Mouse (Mus musculus) erythroblast, embryonic 14.5 days (primary cell): ENCODE data around the gene Fgf22. TPM values are rescaled to one million over a fixed set of nuclear protein-coding genes. Genes with fewer than 3 reads are reported as not detected.
A peak's percentile ranks its signal among the peaks of the same experiment; 100 is the strongest.

Experiments
- H3K27me3 ChIP-seq: 2 replicates; pipeline ENCODE4 v1.6.1; 2012; ENCODE audit warnings: inconsistent platforms; ENCODE audit not compliant: control insufficient read depth
- H3K36me3 ChIP-seq: 2 replicates; pipeline ENCODE4 v1.6.1; 2012; ENCODE audit warnings: mild to moderate bottlenecking, inconsistent platforms; ENCODE audit not compliant: control insufficient read depth
- H3K4me1 ChIP-seq: 2 replicates; pipeline ENCODE4 v1.6.1; 2012; ENCODE audit warnings: inconsistent platforms; ENCODE audit not compliant: control insufficient read depth
- H3K4me3 ChIP-seq: replicated peaks from 2 replicates; pipeline ENCODE3; 2012; ENCODE audit warnings: moderate library complexity, mild to moderate bottlenecking, inconsistent platforms
- H3K9me3 ChIP-seq: 2 replicates; pipeline ENCODE4 v1.6.1; 2012; ENCODE audit warnings: low read length, inconsistent platforms, mixed read lengths; ENCODE audit not compliant: control insufficient read depth
- GATA1 ChIP-seq: IDR thresholded peaks from 2 replicates; pipeline ENCODE4 v1.6.1; 2012; ENCODE audit warnings: low read length, inconsistent platforms, mixed read lengths
- TAL1 ChIP-seq: IDR thresholded peaks from 3 replicates; pipeline ENCODE4 v1.6.1; 2012; ENCODE audit warnings: low read length, inconsistent platforms, mixed read lengths
- polyA plus RNA-seq: library from polyadenylated mRNA; stranded (reverse); fragments of >175 nt; gene quantifications from 2 replicates; pipeline ENCODE4 v1.2.3, GENCODE M21; 2012

Gene Fgf22
- polyA plus RNA-seq, 1 experiment: not detected

GRCm38 (mm10) chr10:79781139-79781538, 26.3 kb downstream of the Fgf22 start:
- peak overlapping the region; percentile 54 for H3K4me3 ChIP-seq
- no peak for TF ChIP-seq TAL1
- TF ChIP-seq GATA1: no peak
- peaks cover 5% of the 10 kb centered on the region; the same call in 1 of the 2 replicates for H3K9me3 ChIP-seq
- peaks cover 27% of the 10 kb centered on the region for H3K4me1 ChIP-seq
- H3K27me3 ChIP-seq: peaks cover 58% of the 10 kb centered on the region
- no peaks in the 10 kb centered on the region for H3K36me3 ChIP-seq

GRCm38 (mm10) chr10:79781956-79782355, 27.1 kb downstream of the Fgf22 start:
- Histone ChIP-seq H3K4me1 (peaks cover 27% of the 10 kb centered on the region), H3K36me3 (no peaks in the 10 kb centered on the region), H3K9me3 (peaks cover 5% of the 10 kb centered on the region; the same call in 1 of the 2 replicates), H3K4me3 (no peak overlapping the region), H3K27me3 (peaks cover 50% of the 10 kb centered on the region)
- TF ChIP-seq TAL1 (no peak), GATA1 (no peak)

- no peak overlapping the region for H3K4me3 ChIP-seq
- peaks cover 24% of the 10 kb centered on the region for H3K4me1 ChIP-seq
- peaks cover 39% of the 10 kb centered on the region for H3K27me3 ChIP-seq
- H3K9me3 ChIP-seq: peaks cover 5% of the 10 kb centered on the region; the same call in 1 of the 2 replicates
- TF ChIP-seq TAL1 (no peak), GATA1 (no peak)
- no peaks in the 10 kb centered on the region for H3K36me3 ChIP-seq
Measured at GRCm38 (mm10) chr10:79783050-79783449, 28.2 kb downstream of the Fgf22 start.

GRCm38 (mm10) chr10:79783920-79784800, 29.3 kb downstream of the Fgf22 start:
- TF ChIP-seq TAL1 (no peak), GATA1 (no peak)
- Histone ChIP-seq H3K4me1 (peaks cover 24% of the 10 kb centered on the region), H3K27me3 (peaks cover 28% of the 10 kb centered on the region), H3K4me3 (no peak overlapping the region), H3K36me3 (no peaks in the 10 kb centered on the region), H3K9me3 (peaks cover 5% of the 10 kb centered on the region; the same call in 1 of the 2 replicates)

- TF ChIP-seq GATA1 (no peak), TAL1 (no peak)
- H3K4me1 ChIP-seq: peaks cover 7% of the 10 kb centered on the region
- H3K9me3 ChIP-seq: no peaks in the 10 kb centered on the region
- no peak overlapping the region for H3K4me3 ChIP-seq
- H3K36me3 ChIP-seq: no peaks in the 10 kb centered on the region
- peaks cover 16% of the 10 kb centered on the region for H3K27me3 ChIP-seq
Measured at GRCm38 (mm10) chr10:79788386-79789158, 33.7 kb downstream of the Fgf22 start.

- TF ChIP-seq GATA1 (no peak), TAL1 (no peak)
- Histone ChIP-seq H3K4me1 (peaks cover 16% of the 10 kb centered on the region), H3K4me3 (no peak overlapping the region), H3K9me3 (no peaks in the 10 kb centered on the region), H3K36me3 (no peaks in the 10 kb centered on the region), H3K27me3 (peaks cover 22% of the 10 kb centered on the region)
Measured at GRCm38 (mm10) chr10:79789581-79789980, 34.7 kb downstream of the Fgf22 start.

GRCm38 (mm10) chr10:79790861-79791260, 36.0 kb downstream of the Fgf22 start, which contains the start of gene Prss57:
Gene Prss57 (minus strand): TSS chr10:79790961.
- H3K27me3 ChIP-seq: peaks cover 24% of the 10 kb centered on the region
- H3K9me3 ChIP-seq: no peaks in the 10 kb centered on the region
- TF ChIP-seq GATA1: no peak
- no peak for TF ChIP-seq TAL1
- H3K36me3 ChIP-seq: no peaks in the 10 kb centered on the region
- H3K4me3 ChIP-seq: no peak within 1 kb of the TSS
- peaks cover 18% of the 10 kb centered on the region for H3K4me1 ChIP-seq

- Histone ChIP-seq H3K4me3 (no peak overlapping the region), H3K4me1 (peaks cover 22% of the 10 kb centered on the region), H3K36me3 (no peaks in the 10 kb centered on the region), H3K9me3 (no peaks in the 10 kb centered on the region), H3K27me3 (peaks cover 24% of the 10 kb centered on the region)
- TF ChIP-seq GATA1 (no peak), TAL1 (no peak)
Measured at GRCm38 (mm10) chr10:79792339-79793040, 37.6 kb downstream of the Fgf22 start.
